Mouse (Mus musculus) lung, adult 2 months (tissue): ENCODE measurements around the gene Clec18a.

Source experiments
- CTCF ChIP-seq: fragments of 200-500 bp; IDR thresholded peaks from 2 replicates; pipeline ENCODE4 v1.5.1; 2011; ENCODE audit warnings: mild to moderate bottlenecking, low read length, control low read depth; ENCODE audit not compliant: insufficient read depth
- POLR2A ChIP-seq: fragments of 200-500 bp; IDR thresholded peaks from 2 replicates; pipeline ENCODE4 v1.6.1; 2011; ENCODE audit warnings: low read depth, mild to moderate bottlenecking, control low read depth, low read length, borderline replicate concordance; ENCODE audit errors: extremely low read depth

DNA sequence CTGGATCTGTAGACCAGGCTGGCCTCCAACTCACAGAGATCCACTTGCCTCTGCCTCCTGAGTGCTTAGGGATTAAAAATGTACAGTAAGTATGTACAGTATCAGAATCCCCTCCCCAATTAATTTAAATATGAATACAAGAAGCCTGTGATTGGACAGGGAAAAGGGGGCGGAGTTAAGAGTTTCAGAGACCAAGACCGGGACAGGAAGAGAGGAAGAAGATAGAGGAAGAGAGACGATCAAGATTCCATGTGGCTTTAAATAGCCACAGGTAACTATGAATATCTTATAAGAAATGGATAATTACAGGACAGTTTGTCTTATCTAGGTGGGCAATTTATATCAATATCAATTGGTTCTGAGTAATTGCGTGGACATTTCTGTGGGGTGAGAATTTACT lies 62.6 kb downstream of the Clec18a start:
- no peak for TF ChIP-seq POLR2A
- no peak for TF ChIP-seq CTCF
